Mouse (Mus musculus): ENCODE measurements around the gene Gimap9. TPM values are rescaled to one million over a fixed set of nuclear protein-coding genes. Genes with fewer than 3 reads are reported as not detected.
A peak's percentile ranks its signal among the peaks of the same experiment; 100 is the strongest.

The Gimap9 gene
- polyA plus RNA-seq, 1 experiment, result 10.4 TPM

DNA sequence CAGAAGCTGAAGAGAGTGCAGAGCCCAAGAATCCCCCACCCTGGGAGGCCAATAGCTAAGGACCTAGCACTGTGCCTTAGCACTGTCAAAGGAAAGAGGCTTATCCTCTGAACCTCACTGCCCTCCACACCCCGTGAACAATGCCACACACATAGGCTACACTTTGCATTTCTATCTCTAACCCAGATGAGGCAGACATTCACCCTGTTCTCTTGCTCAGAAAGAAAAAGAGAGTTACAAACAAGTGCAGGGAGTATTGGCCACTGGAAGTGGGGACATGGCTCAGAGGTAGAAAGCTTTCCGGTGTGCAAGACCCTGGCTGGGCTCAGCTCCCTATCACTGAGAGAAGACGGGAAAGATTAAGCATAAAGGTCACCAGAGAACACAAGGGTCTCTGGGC lies 30.2 kb downstream of the Gimap9 start:
- H3K27ac ChIP-seq (ENCODE audit: insufficient read depth, low read length), result peak overlapping the region; percentile 97

DNA sequence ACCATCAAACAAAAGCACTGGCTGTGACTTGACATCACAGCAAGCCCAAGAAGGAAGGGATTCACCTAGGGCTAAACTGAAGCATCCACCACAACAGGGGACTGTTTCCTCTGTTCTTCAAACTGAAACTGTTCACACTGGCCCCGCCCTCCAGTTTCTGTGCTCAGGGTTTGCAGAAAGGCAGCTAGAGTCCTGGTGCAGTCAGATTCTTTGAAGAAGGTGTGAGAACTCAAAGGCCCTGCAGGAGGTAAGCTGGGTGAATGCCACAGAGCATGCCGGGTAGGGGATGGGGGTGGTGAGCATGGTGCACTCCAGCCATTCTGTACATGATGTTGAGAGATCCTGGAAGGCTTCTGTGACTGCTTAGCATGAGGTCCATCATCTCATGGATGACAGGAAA lies 42.5 kb downstream of the Gimap9 start, which contains the start of the genes Gm28053 and Gimap7:
Gene Gm28053, plus strand, starts transcription at position 153 of the 400 bp plus-strand sequence.
Gene Gimap7, plus strand, starts transcription at position 167 of the 400 bp plus-strand sequence.
- Histone ChIP-seq H3K4me1 (ENCODE audit: control insufficient read depth, insufficient read depth, insufficient read length) (peaks cover 23% of the 10 kb centered on the region; the same call in 1 of the 2 replicates), H3K4me3 (ENCODE audit: extremely low read depth, insufficient read depth, insufficient read length) (peak within 1 kb of the TSS; percentile 51), H3K27me3 (ENCODE audit: control insufficient read depth, insufficient read depth, low read length) (no peaks in the 10 kb centered on the region), H3K27ac (ENCODE audit: insufficient read depth, low read length) (peak within 1 kb of the TSS; percentile 95), H3K36me3 (ENCODE audit: control insufficient read depth, insufficient read depth, low read length) (no peaks in the 10 kb centered on the region; the same call in 1 of the 2 replicates)
- peak; percentile 76 to 77 for DNase-seq (ENCODE audit: low read depth in 1 of 2, low spot score in 2 of 2)
- no peak for TF ChIP-seq CTCF (IDR thresholded peaks at IDR 0.05; ENCODE audit: extremely low read depth, insufficient read depth, insufficient read length, insufficient replicate concordance)
- TF ChIP-seq POLR2A (IDR thresholded peaks at IDR 0.05; ENCODE audit: low read depth, low read length), result peak; percentile 35
- 7% methylated on average over 2 of the region's 2 CpGs for WGBS

More for the DNA sequence above, 30.2 kb downstream of the Gimap9 start:
- H3K27me3 ChIP-seq (ENCODE audit: control insufficient read depth, insufficient read depth, low read length), result no peaks in the 10 kb centered on the region
- 14% methylated on average over 3 of the region's 3 CpGs for WGBS
- TF ChIP-seq CTCF (IDR thresholded peaks at IDR 0.05; ENCODE audit: extremely low read depth, insufficient read depth, insufficient read length, insufficient replicate concordance) (no peak), POLR2A (IDR thresholded peaks at IDR 0.05; ENCODE audit: low read depth, low read length) (no peak; the same call in 1 of the 2 replicates)
- peak overlapping the region; percentile 69 for H3K4me3 ChIP-seq (ENCODE audit: extremely low read depth, insufficient read depth, insufficient read length)
- peak in 1 of 2 experiments; percentile 33 for DNase-seq (ENCODE audit: low read depth in 1 of 2, low spot score in 2 of 2)
- peaks cover 39% of the 10 kb centered on the region; the same call in 1 of the 2 replicates for H3K4me1 ChIP-seq (ENCODE audit: control insufficient read depth, insufficient read depth, insufficient read length)
- peaks cover 37% of the 10 kb centered on the region for H3K36me3 ChIP-seq (ENCODE audit: control insufficient read depth, insufficient read depth, low read length)

DNA sequence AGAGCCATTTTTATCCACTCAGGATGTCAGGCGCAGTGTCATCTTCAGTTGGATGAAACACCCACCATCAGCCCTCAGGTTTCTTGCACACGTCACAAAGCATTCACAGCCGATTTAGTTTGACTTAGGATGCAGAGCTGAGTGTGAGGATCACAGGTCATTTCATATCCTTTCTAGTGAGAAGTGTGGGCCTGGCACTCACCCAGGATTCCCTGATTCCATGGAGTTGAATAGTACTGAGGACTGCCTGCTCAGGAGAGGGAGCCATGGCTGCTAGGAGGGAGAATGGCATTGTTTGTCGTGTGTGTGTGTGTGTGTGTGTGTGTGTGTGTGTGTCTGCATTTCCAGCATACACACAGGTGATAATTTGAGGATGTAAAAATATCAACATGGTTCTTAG lies 44.4 kb downstream of the Gimap9 start:
- 72% methylated on average over 4 of the region's 4 CpGs for WGBS
- peak overlapping the region; percentile 35; the same call in 1 of the 2 replicates for H3K4me3 ChIP-seq (ENCODE audit: extremely low read depth, insufficient read depth, insufficient read length)
- peaks cover 2% of the 10 kb centered on the region for H3K36me3 ChIP-seq (ENCODE audit: control insufficient read depth, insufficient read depth, low read length)
- H3K4me1 ChIP-seq (ENCODE audit: control insufficient read depth, insufficient read depth, insufficient read length), result peaks cover 33% of the 10 kb centered on the region; the same call in 1 of the 2 replicates
- H3K27ac ChIP-seq (ENCODE audit: insufficient read depth, low read length), result peak overlapping the region; percentile 45
- DNase-seq (ENCODE audit: low read depth in 1 of 2, low spot score in 2 of 2), result no peak
- TF ChIP-seq POLR2A (IDR thresholded peaks at IDR 0.05; ENCODE audit: low read depth, low read length) (no peak), CTCF (IDR thresholded peaks at IDR 0.05; ENCODE audit: extremely low read depth, insufficient read depth, insufficient read length, insufficient replicate concordance) (no peak)
- no peaks in the 10 kb centered on the region for H3K27me3 ChIP-seq (ENCODE audit: control insufficient read depth, insufficient read depth, low read length)

DNA sequence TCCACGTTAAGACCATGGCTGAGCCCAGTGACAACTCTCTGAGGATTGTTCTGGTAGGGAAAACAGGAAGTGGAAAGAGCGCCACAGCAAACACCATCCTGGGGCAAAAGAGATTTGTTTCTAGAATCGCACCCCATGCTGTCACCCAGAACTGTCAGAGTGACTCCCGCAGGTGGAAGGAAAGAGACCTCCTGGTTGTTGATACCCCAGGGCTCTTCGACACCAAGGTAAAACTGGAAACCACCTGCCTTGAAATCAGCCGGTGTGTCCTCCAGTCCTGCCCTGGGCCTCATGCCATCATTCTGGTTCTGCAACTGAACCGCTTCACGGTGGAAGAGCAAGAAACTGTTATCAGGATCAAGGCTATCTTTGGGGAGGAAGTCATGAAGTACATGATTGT lies 47.5 kb downstream of the Gimap9 start:
- no peak for TF ChIP-seq POLR2A (IDR thresholded peaks at IDR 0.05; ENCODE audit: low read depth, low read length)
- peak overlapping the region; percentile 81 for H3K27ac ChIP-seq (ENCODE audit: insufficient read depth, low read length)
- peaks cover 43% of the 10 kb centered on the region for H3K4me1 ChIP-seq (ENCODE audit: control insufficient read depth, insufficient read depth, insufficient read length)
- WGBS, result 46% methylated on average over 8 of the region's 8 CpGs
- H3K27me3 ChIP-seq (ENCODE audit: control insufficient read depth, insufficient read depth, low read length), result no peaks in the 10 kb centered on the region
- no peak for DNase-seq (ENCODE audit: low read depth in 1 of 2, low spot score in 2 of 2)
- no peak overlapping the region; the same call in 1 of the 2 replicates for H3K4me3 ChIP-seq (ENCODE audit: extremely low read depth, insufficient read depth, insufficient read length)
- peaks cover 2% of the 10 kb centered on the region for H3K36me3 ChIP-seq (ENCODE audit: control insufficient read depth, insufficient read depth, low read length)

- TF ChIP-seq CTCF (IDR thresholded peaks at IDR 0.05; ENCODE audit: extremely low read depth, insufficient read depth, insufficient read length, insufficient replicate concordance) (no peak), POLR2A (IDR thresholded peaks at IDR 0.05; ENCODE audit: low read depth, low read length) (peak; percentile 5; the same call in 1 of the 2 replicates)
- DNase-seq (ENCODE audit: low read depth in 1 of 2, low spot score in 2 of 2), result peak; percentile 79
- 0% methylated on average over 1 of the region's 1 CpGs for WGBS
- Histone ChIP-seq H3K4me3 (ENCODE audit: extremely low read depth, insufficient read depth, insufficient read length) (no peak overlapping the region), H3K27me3 (ENCODE audit: control insufficient read depth, insufficient read depth, low read length) (no peaks in the 10 kb centered on the region), H3K36me3 (ENCODE audit: control insufficient read depth, insufficient read depth, low read length) (peaks cover 4% of the 10 kb centered on the region), H3K4me1 (ENCODE audit: control insufficient read depth, insufficient read depth, insufficient read length) (peaks cover 49% of the 10 kb centered on the region), H3K27ac (ENCODE audit: insufficient read depth, low read length) (peak overlapping the region; percentile 75)
Observed at GRCm38 (mm10) chr6:48725476-48725875, 49.5 kb downstream of the Gimap9 start.

DNA sequence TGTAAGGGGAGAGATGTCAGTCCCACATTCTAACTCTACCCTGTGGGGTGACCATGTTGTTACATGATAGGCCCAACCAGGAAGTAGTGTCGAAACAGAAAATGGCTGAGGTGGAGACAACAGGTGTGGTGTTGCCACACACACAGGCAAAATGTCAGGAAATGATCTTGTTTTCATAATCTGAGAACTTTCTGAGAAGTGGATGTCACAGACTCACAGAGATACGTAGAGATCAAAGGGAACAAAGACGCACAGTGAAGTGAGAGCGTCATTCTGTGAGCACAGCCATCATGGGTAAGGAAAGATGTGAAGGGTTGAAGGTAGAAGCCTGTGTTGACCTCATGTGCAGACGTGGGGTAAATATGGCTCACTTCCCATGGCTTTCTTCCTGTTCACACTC lies 51.8 kb downstream of the Gimap9 start:
- Histone ChIP-seq H3K27ac (ENCODE audit: insufficient read depth, low read length) (peak overlapping the region; percentile 69), H3K27me3 (ENCODE audit: control insufficient read depth, insufficient read depth, low read length) (no peaks in the 10 kb centered on the region), H3K4me1 (ENCODE audit: control insufficient read depth, insufficient read depth, insufficient read length) (peaks cover 51% of the 10 kb centered on the region), H3K36me3 (ENCODE audit: control insufficient read depth, insufficient read depth, low read length) (peaks cover 4% of the 10 kb centered on the region), H3K4me3 (ENCODE audit: extremely low read depth, insufficient read depth, insufficient read length) (no peak overlapping the region)
- 61% methylated on average over 5 of the region's 5 CpGs for WGBS
- TF ChIP-seq CTCF (IDR thresholded peaks at IDR 0.05; ENCODE audit: extremely low read depth, insufficient read depth, insufficient read length, insufficient replicate concordance), result no peak
- TF ChIP-seq POLR2A (IDR thresholded peaks at IDR 0.05; ENCODE audit: low read depth, low read length), result no peak
- DNase-seq (ENCODE audit: low read depth in 1 of 2, low spot score in 2 of 2), result peak in 1 of 2 experiments; percentile 64

Other genes with a start within 250 kb of the Gimap9 start
- gene Zfp467, start 230.3 kb upstream of the Gimap9 start, polyA plus RNA-seq (2012; rRNA removed), result 14.9 and 16.1 TPM in 2 replicates
- 2.9 and 4.2 TPM in 2 replicates for gene Sspo, start 227.9 kb upstream of the Gimap9 start, polyA plus RNA-seq (2012; rRNA removed)
- gene Atp6v0e2, start 138.5 kb upstream of the Gimap9 start, polyA plus RNA-seq (2012; rRNA removed), result 1.7 and 1.8 TPM in 2 replicates
- gene Lrrc61, start 121.3 kb upstream of the Gimap9 start, polyA plus RNA-seq (2012; rRNA removed), result 22.9 and 38.8 TPM in 2 replicates
- 44.3 and 45.5 TPM in 2 replicates for gene Rarres2, start 103.3 kb upstream of the Gimap9 start, polyA plus RNA-seq (2012; rRNA removed)
- gene Gm45021, start 86.5 kb upstream of the Gimap9 start, polyA plus RNA-seq (2012; rRNA removed), result not detected in 2 replicates
- gene Repin1, start 82.2 kb upstream of the Gimap9 start, polyA plus RNA-seq (2012; rRNA removed), result 12.4 and 15.8 TPM in 2 replicates
- gene Gm44965, start 82.2 kb upstream of the Gimap9 start, polyA plus RNA-seq (2012; rRNA removed), result not detected in 2 replicates
- 3.6 and 5.3 TPM in 2 replicates for gene Zfp775, start 74.1 kb upstream of the Gimap9 start, polyA plus RNA-seq (2012; rRNA removed)
- 0.70 and 0.77 TPM in 2 replicates for gene AI854703, start 49.4 kb upstream of the Gimap9 start, polyA plus RNA-seq (2012; rRNA removed)
- 20.1 and 22.2 TPM in 2 replicates for gene Gimap8, start 28.9 kb upstream of the Gimap9 start, polyA plus RNA-seq (2012; rRNA removed)
- gene Gimap4, start 8.4 kb downstream of the Gimap9 start, polyA plus RNA-seq (2012; rRNA removed), result 66.3 and 73.5 TPM in 2 replicates
- 50.8 and 54.3 TPM in 2 replicates for gene Gimap6, start 32.1 kb downstream of the Gimap9 start, polyA plus RNA-seq (2012; rRNA removed)
- gene Gm28053, start 42.5 kb downstream of the Gimap9 start, polyA plus RNA-seq (2012; rRNA removed), result 0.43 and 0.82 TPM in 2 replicates
- gene Gimap7, start 42.5 kb downstream of the Gimap9 start, polyA plus RNA-seq (2012; rRNA removed), result 9.5 and 11.6 TPM in 2 replicates
- 94.4 and 103 TPM in 2 replicates for gene Gimap1, start 62.9 kb downstream of the Gimap9 start, polyA plus RNA-seq (2012; rRNA removed)
- 74.0 and 90.0 TPM in 2 replicates for gene Gimap5, start 70.1 kb downstream of the Gimap9 start, polyA plus RNA-seq (2012; rRNA removed)
- gene Gimap3, start 94.7 kb downstream of the Gimap9 start, polyA plus RNA-seq (2012; rRNA removed), result 140 and 150 TPM in 2 replicates
- 95.2 and 105 TPM in 2 replicates for gene Tmem176a, start 164.8 kb downstream of the Gimap9 start, polyA plus RNA-seq (2012; rRNA removed)
- gene Tmem176b, start 165.4 kb downstream of the Gimap9 start, polyA plus RNA-seq (2012; rRNA removed), result 199 TPM in 2 replicates
- gene Aoc1, start 196.8 kb downstream of the Gimap9 start, polyA plus RNA-seq (2012; rRNA removed), result 0.77 and 1.1 TPM in 2 replicates

Data from spleen, adult 2 months (tissue).